Mouse (Mus musculus) limb, embryonic 13.5 days (tissue): Measurements from ENCODE around the gene Prpsap1. TPM values are rescaled to one million over a fixed set of nuclear protein-coding genes. Genes with fewer than 3 reads are reported as not detected.
A peak's percentile ranks its signal among the peaks of the same experiment; 100 is the strongest.

Experiments used
- ATAC-seq: fragments of 200-750 bp; cut with Nextera tagmentation; 2 replicates; pipeline ENCODE4 v1.8.0; 2017; ENCODE audit warnings: low read depth, moderate number of reproducible peaks, moderate TSS enrichment; ENCODE audit not compliant: low FRiP score
- H3K27ac ChIP-seq: fragments of 300-500 bp; sonication (generic); 2 replicates; pipeline ENCODE4 v1.5.1; 2015; ENCODE audit warnings: inconsistent platforms, mild to moderate bottlenecking, moderate library complexity
- H3K27me3 ChIP-seq: fragments of 300-500 bp; sonication (generic); 2 replicates; pipeline ENCODE4 v1.6.1; 2015; ENCODE audit warnings: mild to moderate bottlenecking, inconsistent platforms
- H3K36me3 ChIP-seq: fragments of 300-500 bp; sonication (generic); 2 replicates; pipeline ENCODE4 v1.6.1; 2015; ENCODE audit warnings: inconsistent platforms, mild to moderate bottlenecking, moderate library complexity
- H3K4me1 ChIP-seq: fragments of 300-500 bp; sonication (generic); 2 replicates; pipeline ENCODE4 v1.6.1; 2015; ENCODE audit warnings: inconsistent platforms
- H3K4me2 ChIP-seq: fragments of 300-500 bp; sonication (generic); replicated peaks from 2 replicates; pipeline ENCODE4 v1.6.1; 2015; ENCODE audit warnings: inconsistent platforms, mild to moderate bottlenecking, moderate library complexity
- H3K4me3 ChIP-seq: fragments of 300-500 bp; sonication (generic); 2 replicates; pipeline ENCODE4 v1.5.1; 2015; ENCODE audit warnings: moderate library complexity, mild to moderate bottlenecking, inconsistent platforms
- H3K9ac ChIP-seq: fragments of 300-500 bp; sonication (generic); 2 replicates; pipeline ENCODE4 v1.6.1; 2015; ENCODE audit warnings: mild to moderate bottlenecking, inconsistent platforms
- H3K9me3 ChIP-seq: fragments of 300-500 bp; sonication (generic); 2 replicates; pipeline ENCODE4 v1.6.1; 2016; ENCODE audit warnings: inconsistent platforms
- WGBS: fragments of 180-500 bp; shearing (Covaris S2); methylation state at CpG from one replicate; pipeline ENCODE4 v1.1.7; 2015; 5-methylcytosine and 5-hydroxymethylcytosine counted together
- polyA plus RNA-seq: library from polyadenylated mRNA; unstranded; fragments of >200 nt; fragmentation: Nextera tagmentation; extraction: Ambion mirVana; gene quantifications from 2 replicates; pipeline ENCODE4 v1.2.1, GENCODE M21; 2015

Prpsap1 gene
- polyA plus RNA-seq, 1 experiment from 2014 or later: 199 TPM

DNA sequence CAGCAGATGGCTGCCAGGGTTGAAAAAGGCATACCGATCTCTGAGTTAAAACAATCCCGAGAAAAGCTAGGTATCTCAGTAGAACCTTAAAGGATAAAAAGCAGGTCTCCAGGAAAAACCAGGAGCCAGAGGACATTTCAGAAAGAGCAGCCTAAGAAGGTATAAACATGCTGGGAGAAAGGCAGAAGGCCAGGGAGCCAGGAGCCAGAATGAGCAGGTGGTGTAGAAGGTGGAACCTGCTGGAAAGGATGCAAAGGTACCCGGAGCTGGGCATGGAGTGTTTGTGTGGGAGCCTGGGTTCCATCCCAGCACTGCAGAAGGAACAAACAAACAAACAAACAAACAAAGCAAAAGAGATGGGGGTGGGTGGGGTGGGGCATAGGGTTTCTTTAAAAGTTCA lies 44.7 kb downstream of the Prpsap1 start:
- no peak overlapping the region for H3K9ac ChIP-seq
- H3K27me3 ChIP-seq: peaks cover 27% of the 10 kb centered on the region
- no peak overlapping the region for H3K4me3 ChIP-seq
- peaks cover 9% of the 10 kb centered on the region; the same call in 1 of the 2 replicates for H3K9me3 ChIP-seq
- no peak overlapping the region for H3K4me2 ChIP-seq
- H3K4me1 ChIP-seq: peaks cover 12% of the 10 kb centered on the region
- H3K27ac ChIP-seq: no peak overlapping the region
- no peaks in the 10 kb centered on the region for H3K36me3 ChIP-seq
- ATAC-seq: no peak
- WGBS: 96% methylated on average over 3 of the region's 3 CpGs

DNA sequence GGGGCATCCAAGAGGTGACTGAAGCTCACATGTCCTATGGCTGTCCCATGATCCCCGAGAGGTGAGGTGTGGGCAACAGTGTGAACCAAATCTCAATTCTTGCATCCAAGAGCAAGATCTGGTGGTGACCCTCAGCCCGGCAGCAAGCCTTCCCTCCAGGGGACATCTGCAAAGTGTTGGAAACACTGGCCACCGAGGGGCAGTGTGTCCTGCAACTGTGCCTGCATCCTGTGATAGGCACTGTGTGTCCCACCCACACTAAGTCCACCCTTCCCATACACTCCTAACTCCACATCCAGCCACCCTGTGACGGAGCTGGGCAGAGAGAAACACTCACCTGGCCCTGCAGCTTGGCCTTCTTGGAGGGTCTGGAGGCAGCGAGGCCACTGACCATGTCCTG lies 46.2 kb downstream of the Prpsap1 start:
- Histone ChIP-seq H3K4me1 (peaks cover 15% of the 10 kb centered on the region), H3K9me3 (peaks cover 9% of the 10 kb centered on the region; the same call in 1 of the 2 replicates), H3K4me3 (no peak overlapping the region), H3K4me2 (no peak overlapping the region), H3K27ac (no peak overlapping the region), H3K36me3 (no peaks in the 10 kb centered on the region), H3K27me3 (peaks cover 27% of the 10 kb centered on the region), H3K9ac (0 out of 2 replicates have a peak overlapping the region, but pooled peaks have one; percentile 4)
- no peak for ATAC-seq
- 62% methylated on average over 5 of the region's 5 CpGs for WGBS

DNA sequence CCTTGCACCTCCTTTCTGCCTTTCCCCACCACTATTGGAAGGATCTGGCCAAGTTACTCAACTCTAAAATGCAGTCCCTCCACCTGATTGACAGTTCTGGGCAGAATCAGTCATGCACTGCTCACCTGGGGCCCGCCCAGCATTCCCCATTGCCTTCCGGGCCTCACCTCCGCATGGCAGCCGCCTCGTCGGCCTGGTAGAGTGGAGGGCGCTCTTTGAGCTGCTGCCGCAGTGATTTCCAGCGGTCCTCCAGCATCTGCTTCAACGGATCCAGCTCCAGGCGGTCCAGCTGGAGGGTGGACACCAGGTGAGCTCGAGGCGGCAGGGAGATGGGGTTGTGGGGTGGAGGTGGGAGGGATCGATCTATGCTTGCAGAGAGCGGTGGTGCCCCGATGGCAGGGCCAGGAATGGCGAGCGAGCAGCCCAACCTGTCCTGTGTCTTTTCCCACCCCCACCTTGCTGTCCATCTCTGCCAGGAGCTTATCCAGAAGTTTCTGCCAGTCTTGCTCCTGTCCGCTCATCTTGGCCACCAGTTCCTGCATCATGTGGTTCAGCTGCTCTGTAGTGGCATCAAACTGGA lies 47.6 kb downstream of the Prpsap1 start:
- Histone ChIP-seq H3K9ac (no peak overlapping the region; the same call in 1 of the 2 replicates), H3K27me3 (peaks cover 27% of the 10 kb centered on the region), H3K27ac (no peak overlapping the region), H3K9me3 (peaks cover 9% of the 10 kb centered on the region; the same call in 1 of the 2 replicates), H3K36me3 (no peaks in the 10 kb centered on the region), H3K4me1 (peaks cover 16% of the 10 kb centered on the region), H3K4me3 (no peak overlapping the region), H3K4me2 (peak overlapping the region; percentile 40)
- WGBS: 16% methylated on average over 19 of the region's 19 CpGs
- ATAC-seq: no peak

DNA sequence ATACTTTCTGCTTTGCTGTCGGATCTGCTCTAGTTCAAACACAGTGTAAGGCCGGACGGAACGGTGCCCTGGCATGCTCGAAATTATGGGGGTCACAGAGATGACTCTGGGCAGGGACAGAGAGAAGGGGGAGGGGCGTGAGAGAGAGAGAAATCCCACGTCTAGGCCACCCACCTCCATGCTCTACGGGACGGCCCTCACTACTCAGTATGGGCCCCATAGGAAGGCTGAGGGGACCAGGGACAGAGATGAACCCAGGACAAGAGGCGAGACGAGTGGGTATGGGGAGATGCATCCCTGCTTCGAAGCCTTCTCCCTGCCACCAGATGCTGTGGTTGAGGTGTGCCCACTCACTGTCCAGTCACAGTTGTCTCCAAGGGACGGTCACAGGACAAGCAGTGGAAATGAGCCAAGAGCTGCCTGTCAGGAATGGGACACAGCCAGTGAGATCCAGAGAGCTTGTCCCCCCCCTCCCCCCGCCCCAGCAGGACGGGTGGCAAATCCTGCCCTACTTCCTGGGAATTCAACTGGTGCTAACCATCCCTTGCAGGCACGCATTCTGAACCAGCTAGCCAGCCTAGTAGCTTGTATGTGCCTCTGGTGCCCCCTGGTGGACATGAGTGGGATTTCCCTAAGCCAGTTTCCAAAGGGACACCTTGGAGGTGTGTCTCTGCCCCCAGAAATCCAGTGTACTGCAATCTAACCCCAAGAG lies 48.2 kb downstream of the Prpsap1 start:
- WGBS: 30% methylated on average over 16 of the region's 16 CpGs
- peaks cover 27% of the 10 kb centered on the region for H3K27me3 ChIP-seq
- H3K4me1 ChIP-seq: peaks cover 16% of the 10 kb centered on the region
- ATAC-seq: peak; percentile 72
- H3K4me3 ChIP-seq: no peak overlapping the region
- peak overlapping the region; percentile 41 for H3K4me2 ChIP-seq
- peak overlapping the region; percentile 25; the same call in 1 of the 2 replicates for H3K9ac ChIP-seq
- no peak overlapping the region for H3K27ac ChIP-seq
- H3K36me3 ChIP-seq: no peaks in the 10 kb centered on the region
- peaks cover 7% of the 10 kb centered on the region; the same call in 1 of the 2 replicates for H3K9me3 ChIP-seq

DNA sequence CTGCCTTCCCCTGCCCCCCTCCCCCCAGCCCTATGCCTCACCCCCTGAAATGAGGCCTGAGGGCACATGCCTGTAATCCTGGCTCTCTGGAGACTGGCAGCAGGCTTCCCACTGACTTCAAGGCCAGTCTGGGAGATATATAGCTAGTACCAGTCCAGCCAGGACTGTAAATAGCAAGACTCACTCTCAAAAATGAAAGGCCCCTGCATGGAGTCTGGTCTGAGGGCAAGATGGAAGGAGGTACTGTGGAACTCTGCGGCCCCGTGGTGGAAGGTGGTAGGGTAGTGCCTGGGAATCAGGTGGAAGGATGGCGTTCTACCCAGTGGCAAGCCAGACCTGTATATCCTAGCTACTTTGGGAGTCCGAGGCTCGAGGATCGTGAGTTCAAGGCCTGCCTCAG lies 50.1 kb downstream of the Prpsap1 start:
- WGBS: 82% methylated on average over 6 of the region's 6 CpGs
- Histone ChIP-seq H3K36me3 (peaks cover 12% of the 10 kb centered on the region), H3K27me3 (peaks cover 27% of the 10 kb centered on the region), H3K9me3 (no peaks in the 10 kb centered on the region), H3K4me3 (no peak overlapping the region), H3K4me2 (no peak overlapping the region), H3K27ac (no peak overlapping the region), H3K9ac (no peak overlapping the region), H3K4me1 (peaks cover 16% of the 10 kb centered on the region)
- ATAC-seq: no peak

DNA sequence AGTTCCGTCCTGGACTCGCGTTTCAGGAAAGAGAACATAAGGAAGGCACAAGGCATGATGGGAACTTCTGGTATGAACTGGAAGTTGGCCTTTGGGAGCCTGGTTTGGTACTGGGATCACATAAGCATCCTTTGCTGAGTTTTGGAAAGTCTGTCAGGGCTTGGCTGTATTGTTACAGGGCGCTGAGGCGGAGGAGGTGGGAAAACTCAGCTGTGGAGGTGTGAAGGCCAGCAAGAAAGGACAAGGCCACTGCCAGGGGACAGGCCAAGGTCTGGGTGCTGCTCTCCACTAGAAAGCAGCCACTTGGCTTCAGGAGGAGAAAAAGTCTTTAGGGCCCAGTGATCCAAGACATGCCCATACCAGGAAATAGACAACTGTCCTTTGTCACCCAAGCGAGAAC lies 50.7 kb downstream of the Prpsap1 start:
- Histone ChIP-seq H3K9ac (peak overlapping the region; percentile 53; the same call in 1 of the 2 replicates), H3K4me2 (no peak overlapping the region)
- 79% methylated on average over 6 of the region's 6 CpGs for WGBS

DNA sequence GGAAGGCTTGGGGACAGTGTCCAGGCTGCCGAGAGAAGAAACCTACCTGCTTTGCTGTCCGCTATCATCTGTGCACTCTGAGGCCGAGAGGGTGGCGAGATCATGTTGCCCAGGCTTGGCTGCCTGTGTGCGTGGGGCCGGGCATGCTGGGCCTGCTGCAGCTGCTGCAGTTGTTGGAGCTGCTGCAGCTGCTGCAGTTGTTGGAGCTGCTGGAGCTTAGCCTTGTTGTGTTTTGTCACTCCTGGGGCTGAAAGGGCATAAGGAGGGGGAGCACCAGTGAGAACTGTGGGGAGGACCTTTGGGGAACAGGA lies 51.2 kb downstream of the Prpsap1 start:
- ATAC-seq: no peak
- H3K9me3 ChIP-seq: no peaks in the 10 kb centered on the region
- H3K27ac ChIP-seq: no peak overlapping the region
- H3K36me3 ChIP-seq: peaks cover 15% of the 10 kb centered on the region
- H3K4me2 ChIP-seq: no peak overlapping the region
- H3K9ac ChIP-seq: peak overlapping the region; percentile 53; the same call in 1 of the 2 replicates
- WGBS: 70% methylated on average over 6 of the region's 6 CpGs
- H3K4me1 ChIP-seq: peaks cover 16% of the 10 kb centered on the region
- peaks cover 17% of the 10 kb centered on the region for H3K27me3 ChIP-seq
- H3K4me3 ChIP-seq: no peak overlapping the region

More for the DNA sequence above, 50.7 kb downstream of the Prpsap1 start:
- peaks cover 16% of the 10 kb centered on the region for H3K4me1 ChIP-seq
- H3K27ac ChIP-seq: no peak overlapping the region
- H3K27me3 ChIP-seq: peaks cover 22% of the 10 kb centered on the region
- no peak overlapping the region for H3K4me3 ChIP-seq
- no peaks in the 10 kb centered on the region for H3K9me3 ChIP-seq
- no peak for ATAC-seq
- peaks cover 14% of the 10 kb centered on the region for H3K36me3 ChIP-seq

DNA sequence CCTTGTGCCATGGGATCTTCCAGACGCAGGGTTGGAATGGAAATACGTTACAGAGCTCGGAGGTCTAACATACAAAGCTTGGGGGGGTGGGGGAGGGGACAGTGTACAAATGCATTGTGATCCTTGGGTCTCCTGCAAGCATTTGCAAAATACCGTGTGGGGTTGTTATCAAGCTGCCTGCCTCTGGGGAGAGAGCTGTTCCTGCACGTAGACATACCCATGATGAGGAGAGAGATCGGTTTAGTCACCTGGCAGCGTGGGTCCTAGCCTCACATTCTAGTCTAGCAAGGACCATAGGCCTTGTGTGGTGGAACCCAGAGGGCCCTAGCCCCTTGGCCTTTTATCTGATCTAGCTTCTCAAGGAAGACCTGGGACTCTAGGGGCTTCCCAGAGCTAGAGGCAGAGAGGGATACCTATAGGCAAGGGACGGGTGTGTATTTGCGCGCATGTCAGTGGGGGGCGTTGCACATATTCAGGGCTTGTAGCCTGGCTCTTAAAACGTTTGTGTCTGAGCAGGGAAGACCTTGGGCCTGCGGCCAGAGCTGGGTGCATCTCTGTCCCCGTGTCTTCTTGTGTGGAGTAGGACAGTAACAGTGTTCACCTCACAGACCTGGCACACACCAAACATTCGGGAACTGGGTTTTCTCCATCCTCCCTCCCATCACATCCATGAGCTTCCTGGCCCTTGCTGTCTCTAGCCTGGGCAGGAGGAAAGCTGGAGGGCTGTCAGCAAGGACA lies 51.7 kb downstream of the Prpsap1 start:
- Histone ChIP-seq H3K9me3 (no peaks in the 10 kb centered on the region), H3K36me3 (peaks cover 20% of the 10 kb centered on the region), H3K4me3 (no peak overlapping the region), H3K27me3 (peaks cover 12% of the 10 kb centered on the region), H3K9ac (peak overlapping the region; percentile 53; the same call in 1 of the 2 replicates), H3K4me1 (peaks cover 21% of the 10 kb centered on the region), H3K27ac (peak overlapping the region; percentile 22; the same call in 1 of the 2 replicates), H3K4me2 (no peak overlapping the region)
- no peak for ATAC-seq
- 78% methylated on average over 15 of the region's 15 CpGs for WGBS

DNA sequence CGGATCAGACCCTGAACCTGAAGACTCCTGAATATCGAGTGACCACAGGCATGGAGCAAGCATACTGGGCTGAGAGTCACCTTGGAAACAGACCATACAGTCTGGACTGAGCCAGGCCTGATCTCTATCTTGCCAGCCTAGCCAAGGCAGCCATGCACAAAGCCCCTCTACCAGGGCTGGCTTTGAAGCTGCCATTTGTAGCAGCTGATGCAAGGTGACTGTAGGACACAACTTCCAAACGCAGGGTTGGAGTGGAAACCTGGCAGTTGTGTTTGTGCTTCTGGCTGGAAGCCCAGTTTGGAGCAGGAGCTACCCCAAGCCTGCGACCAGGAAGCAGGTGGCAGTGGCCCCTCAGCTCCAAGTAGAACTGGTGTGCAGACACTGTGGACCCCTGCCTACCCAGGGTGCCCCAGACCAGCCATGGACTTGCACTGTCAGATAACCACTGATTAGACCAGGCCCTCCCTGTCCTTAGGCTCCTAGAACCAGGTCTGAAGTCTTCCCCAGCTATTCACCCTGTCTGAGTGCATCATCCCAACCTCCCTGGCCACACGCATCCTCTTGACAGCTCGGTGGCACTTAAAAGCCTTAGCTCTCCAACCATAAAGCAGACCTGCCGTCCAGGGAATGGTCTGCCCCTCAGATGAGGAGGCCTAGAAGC lies 53.5 kb downstream of the Prpsap1 start:
- Histone ChIP-seq H3K27me3 (no peaks in the 10 kb centered on the region), H3K4me3 (no peak overlapping the region), H3K9ac (no peak overlapping the region), H3K4me2 (no peak overlapping the region), H3K36me3 (peaks cover 34% of the 10 kb centered on the region), H3K9me3 (no peaks in the 10 kb centered on the region), H3K4me1 (peaks cover 33% of the 10 kb centered on the region), H3K27ac (peak overlapping the region; percentile 48; the same call in 1 of the 2 replicates)
- ATAC-seq: no peak
- 68% methylated on average over 7 of the region's 7 CpGs for WGBS

DNA sequence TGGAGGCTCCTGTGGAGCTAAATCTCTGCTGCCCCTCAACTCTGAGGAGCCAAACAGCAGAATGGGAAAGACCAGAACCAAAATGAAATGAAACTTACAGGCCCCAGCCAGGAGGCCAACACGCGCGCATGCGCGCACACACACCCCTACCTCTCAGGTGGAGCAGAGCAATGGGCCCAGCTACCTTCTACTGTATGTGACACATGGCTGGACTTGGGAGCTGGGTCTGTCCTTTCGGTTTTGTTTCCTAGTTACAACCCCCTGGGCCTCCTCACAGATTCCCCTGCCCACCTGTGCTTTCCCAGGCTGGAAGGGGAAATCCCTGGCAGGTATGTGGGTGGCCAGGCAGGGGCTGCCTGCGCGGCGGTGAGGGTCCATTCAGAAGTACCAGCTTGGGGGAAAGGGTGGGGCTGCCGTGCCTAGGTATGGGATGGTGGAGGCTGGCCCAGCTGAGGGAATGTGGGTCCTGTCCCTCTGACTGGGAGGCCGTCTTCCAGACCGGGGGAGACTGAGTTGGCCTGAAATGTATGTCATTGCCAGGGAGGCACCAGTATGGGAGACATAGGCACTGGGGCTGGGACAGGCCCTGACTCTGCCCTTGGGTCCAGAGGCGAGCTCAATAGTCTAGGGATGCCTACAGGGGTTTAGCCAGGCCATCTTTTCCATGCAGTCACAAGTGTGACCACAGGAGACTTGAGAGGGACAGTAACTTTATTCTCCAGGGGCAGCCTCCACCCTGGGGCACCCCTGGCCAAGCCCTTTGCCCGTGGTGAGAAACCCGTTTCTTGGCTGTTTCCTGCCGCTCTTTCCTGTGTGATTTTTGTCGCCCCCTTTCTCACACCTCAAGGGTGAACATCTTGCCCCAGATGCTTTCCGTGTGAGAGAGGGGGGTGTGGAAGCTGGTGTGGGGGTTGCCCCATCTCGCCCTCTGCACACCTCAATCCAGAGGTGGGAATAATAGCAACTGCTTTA lies 54.4 kb downstream of the Prpsap1 start:
- Histone ChIP-seq H3K4me1 (peaks cover 36% of the 10 kb centered on the region), H3K4me2 (no peak overlapping the region), H3K9me3 (no peaks in the 10 kb centered on the region), H3K27me3 (no peaks in the 10 kb centered on the region), H3K27ac (no peak overlapping the region), H3K9ac (0 out of 2 replicates have a peak overlapping the region, but pooled peaks have one; percentile 19), H3K36me3 (peaks cover 34% of the 10 kb centered on the region), H3K4me3 (no peak overlapping the region)
- no peak for ATAC-seq
- WGBS: 76% methylated on average over 19 of the region's 19 CpGs

DNA sequence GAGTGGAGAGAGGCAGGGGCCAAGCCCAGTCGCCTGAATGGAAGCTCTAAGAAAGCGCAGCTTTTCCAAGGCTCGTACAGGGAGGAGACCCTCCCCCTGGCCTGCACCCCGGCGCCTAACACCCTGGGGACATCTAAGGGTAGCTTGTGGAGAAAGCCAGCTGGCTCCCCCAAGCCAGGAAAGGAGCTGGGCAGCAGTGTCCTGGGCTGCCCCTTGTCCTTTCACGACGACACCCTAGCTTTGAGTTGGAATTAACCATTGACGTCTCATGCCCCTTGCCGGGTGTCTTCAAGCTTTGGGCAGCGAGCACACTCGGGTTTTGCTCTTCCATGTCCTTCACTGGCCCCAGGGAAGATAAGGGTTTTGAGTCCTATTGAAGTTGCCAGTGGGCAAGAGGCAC lies 56.5 kb downstream of the Prpsap1 start:
- Histone ChIP-seq H3K36me3 (peaks cover 34% of the 10 kb centered on the region), H3K9ac (0 out of 2 replicates have a peak overlapping the region, but pooled peaks have one; percentile 19), H3K4me2 (no peak overlapping the region), H3K4me1 (peaks cover 29% of the 10 kb centered on the region), H3K27me3 (no peaks in the 10 kb centered on the region), H3K4me3 (no peak overlapping the region), H3K9me3 (no peaks in the 10 kb centered on the region), H3K27ac (no peak overlapping the region)
- 80% methylated on average over 11 of the region's 11 CpGs for WGBS
- no peak for ATAC-seq
